Mouse (Mus musculus) brain, embryonic 14.5 days (tissue): ENCODE results near the gene Bdnf.

Experiments used
- CTCF ChIP-seq: fragments of 200-500 bp; IDR thresholded peaks from 2 replicates; pipeline ENCODE4 v1.5.1; 2012; ENCODE audit warnings: inconsistent platforms, mild to moderate bottlenecking, moderate library complexity, borderline replicate concordance; ENCODE audit not compliant: insufficient read depth, insufficient read length; ENCODE audit errors: extremely low read depth
- POLR2A ChIP-seq: fragments of 200-500 bp; IDR thresholded peaks from 2 replicates; pipeline ENCODE4 v1.6.1; 2012; ENCODE audit warnings: mild to moderate bottlenecking, inconsistent platforms, borderline replicate concordance; ENCODE audit not compliant: poor library complexity, insufficient read depth, insufficient read length, severe bottlenecking; ENCODE audit errors: extremely low read depth

DNA sequence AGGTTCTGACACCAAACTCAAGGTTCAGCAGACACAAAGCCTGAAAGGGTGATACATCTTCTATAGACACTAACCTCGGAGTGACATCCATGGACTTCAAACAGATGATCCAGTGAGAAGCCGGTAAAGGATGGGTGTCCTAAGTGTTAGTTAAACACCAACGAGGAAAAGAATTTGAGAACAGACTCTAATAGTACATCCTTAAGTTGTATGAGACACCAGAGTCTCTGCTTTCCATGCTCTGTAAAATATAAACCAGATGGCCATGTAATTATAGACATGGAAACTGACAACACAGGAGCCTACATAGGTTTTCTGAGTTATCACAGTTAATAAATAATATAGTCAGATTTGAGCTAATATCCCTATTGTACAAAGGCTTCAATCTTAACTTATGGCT, 59.7 kb downstream of the Bdnf start:
- no peak for TF ChIP-seq POLR2A
- TF ChIP-seq CTCF = no peak
